Mouse (Mus musculus): ENCODE data around the gene Pacsin1. TPM values are rescaled to one million over a fixed set of nuclear protein-coding genes. Genes with fewer than 3 reads are reported as not detected.

The Pacsin1 gene
- total RNA-seq, 1 experiment from 2014 or later = not detected

DNA sequence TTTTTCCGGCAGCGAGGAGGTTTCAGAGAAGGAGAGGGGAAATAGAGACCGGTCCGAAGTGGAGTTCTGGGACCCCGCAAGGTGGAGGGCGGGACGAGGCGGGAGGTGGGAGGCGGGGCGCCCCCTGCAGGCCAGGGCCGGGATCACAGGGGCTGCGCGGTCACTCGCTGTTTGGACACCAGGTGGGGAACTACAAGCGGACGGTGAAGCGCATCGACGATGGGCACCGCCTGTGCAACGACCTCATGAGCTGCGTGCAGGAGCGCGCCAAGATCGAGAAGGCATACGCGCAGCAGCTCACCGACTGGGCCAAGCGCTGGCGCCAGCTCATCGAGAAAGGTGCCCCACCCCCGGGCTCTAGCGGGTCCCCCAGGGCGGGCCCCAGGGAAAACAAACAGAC, 47.2 kb downstream of the Pacsin1 start:
- peak; percentile 14 to 52; a peak in 2 of 4 replicates for ATAC-seq (replicated peaks in 1 of 2; ENCODE audit: insufficient read depth in 1 of 2, low FRiP score in 2 of 2, low TSS enrichment in 1 of 2, low read depth in 1 of 2, poor library complexity in 2 of 2, severe bottlenecking in 2 of 2)

DNA sequence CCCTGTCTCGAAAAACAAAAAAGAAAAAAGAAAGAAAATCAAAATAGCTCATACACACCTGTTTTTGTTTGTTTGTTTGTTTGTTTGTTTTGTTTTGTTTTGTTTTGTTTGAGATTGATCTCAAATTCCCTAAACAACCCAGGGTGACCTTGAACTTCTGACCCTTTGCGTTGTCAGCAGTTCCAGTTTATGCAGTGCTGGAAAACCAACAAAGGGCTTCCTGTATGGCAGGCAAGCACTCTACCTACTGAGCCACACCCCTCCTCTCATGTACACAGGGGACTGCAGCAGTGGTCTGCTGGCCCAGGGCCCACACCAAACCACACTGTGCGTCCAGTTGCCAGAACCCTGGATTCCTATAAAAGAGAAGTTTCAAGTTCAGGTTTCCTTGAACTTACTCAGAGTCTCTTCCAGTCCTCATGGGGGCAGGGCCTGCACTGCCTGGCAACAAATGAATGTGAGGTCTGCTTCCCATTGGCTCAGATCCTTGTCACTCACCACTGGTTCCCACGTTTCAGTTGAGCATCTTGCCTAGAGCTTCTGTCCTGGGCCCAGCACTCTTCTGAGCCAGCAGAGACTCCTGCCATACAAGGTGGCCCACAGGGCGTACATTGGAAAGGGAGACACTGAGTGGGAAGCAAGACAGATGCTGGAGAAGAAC, 48.8 kb downstream of the Pacsin1 start:
- ATAC-seq (replicated peaks in 1 of 2; ENCODE audit: insufficient read depth in 1 of 2, low FRiP score in 2 of 2, low TSS enrichment in 1 of 2, low read depth in 1 of 2, poor library complexity in 2 of 2, severe bottlenecking in 2 of 2) = no peak

DNA sequence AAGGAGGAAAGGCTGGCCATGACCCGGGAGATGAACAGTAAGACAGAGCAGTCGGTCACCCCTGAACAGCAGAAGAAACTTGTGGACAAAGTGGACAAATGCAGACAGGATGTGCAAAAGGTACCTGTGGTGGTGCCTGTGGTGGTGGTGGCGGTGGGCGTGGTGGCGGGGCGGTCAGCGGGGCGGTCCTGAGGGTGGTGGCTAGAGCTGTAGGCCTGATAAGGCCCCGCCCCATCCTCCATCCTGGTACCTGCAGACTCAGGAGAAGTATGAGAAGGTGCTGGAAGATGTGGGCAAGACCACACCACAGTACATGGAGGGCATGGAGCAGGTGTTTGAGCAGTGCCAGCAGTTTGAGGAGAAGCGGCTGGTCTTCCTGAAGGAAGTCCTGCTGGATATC, 50.4 kb downstream of the Pacsin1 start:
- no peak for ATAC-seq (replicated peaks in 1 of 2; ENCODE audit: insufficient read depth in 1 of 2, low FRiP score in 2 of 2, low TSS enrichment in 1 of 2, low read depth in 1 of 2, poor library complexity in 2 of 2, severe bottlenecking in 2 of 2)

DNA sequence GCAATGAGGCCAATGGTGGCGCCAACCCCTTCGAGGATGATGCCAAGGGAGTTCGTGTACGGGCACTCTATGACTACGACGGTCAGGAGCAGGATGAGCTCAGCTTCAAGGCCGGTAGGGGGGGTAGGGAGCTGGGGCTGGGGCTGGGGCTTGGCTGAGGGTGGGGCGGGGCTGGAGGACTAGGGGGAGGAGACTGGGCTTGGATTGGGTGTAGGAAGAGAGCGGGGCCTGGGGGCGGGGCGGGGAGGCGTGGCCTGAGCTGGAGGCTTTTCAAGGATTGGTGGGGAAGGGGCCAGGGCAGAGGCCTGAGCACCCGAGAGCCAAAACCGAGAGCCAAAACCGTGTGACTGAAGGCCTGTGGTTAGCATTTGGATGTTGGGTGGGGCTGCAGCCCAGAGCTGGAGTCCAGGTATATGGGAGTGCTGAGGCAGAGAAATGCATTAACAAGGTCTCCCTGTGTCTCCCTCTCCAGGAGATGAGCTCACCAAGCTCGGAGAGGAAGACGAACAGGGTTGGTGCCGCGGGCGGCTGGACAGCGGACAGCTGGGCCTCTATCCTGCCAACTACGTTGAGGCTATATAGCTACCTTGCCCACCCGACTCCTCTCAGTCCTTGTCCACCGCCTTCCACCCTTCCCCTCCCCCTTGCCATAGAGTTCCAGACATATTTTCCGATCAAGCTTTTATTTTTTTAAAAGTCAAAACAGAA, 52.8 kb downstream of the Pacsin1 start:
- peak; percentile 25 to 49; a peak in 2 of 4 replicates for ATAC-seq (replicated peaks in 1 of 2; ENCODE audit: insufficient read depth in 1 of 2, low FRiP score in 2 of 2, low TSS enrichment in 1 of 2, low read depth in 1 of 2, poor library complexity in 2 of 2, severe bottlenecking in 2 of 2)

DNA sequence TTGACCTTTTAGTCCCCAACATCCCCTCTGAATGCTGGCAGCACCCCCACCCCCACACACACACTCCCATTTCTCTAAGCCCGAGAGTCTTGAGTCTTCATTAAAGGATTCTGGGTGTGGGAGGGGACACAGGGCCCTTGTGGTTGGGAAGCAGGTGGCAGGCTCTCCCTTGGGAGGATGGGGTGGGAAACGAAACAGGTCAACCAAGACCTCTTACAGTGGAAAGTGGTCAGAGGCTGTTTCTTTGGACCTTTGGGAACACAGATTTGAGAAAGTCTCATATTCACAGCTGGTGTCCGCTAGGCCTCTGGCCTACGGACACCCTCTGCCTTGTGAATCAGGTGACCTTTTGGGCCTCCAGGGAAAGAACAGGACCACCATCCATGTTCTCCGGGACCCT, 54.3 kb downstream of the Pacsin1 start:
- ATAC-seq (replicated peaks in 1 of 2; ENCODE audit: insufficient read depth in 1 of 2, low FRiP score in 2 of 2, low TSS enrichment in 1 of 2, low read depth in 1 of 2, poor library complexity in 2 of 2, severe bottlenecking in 2 of 2) = no peak

DNA sequence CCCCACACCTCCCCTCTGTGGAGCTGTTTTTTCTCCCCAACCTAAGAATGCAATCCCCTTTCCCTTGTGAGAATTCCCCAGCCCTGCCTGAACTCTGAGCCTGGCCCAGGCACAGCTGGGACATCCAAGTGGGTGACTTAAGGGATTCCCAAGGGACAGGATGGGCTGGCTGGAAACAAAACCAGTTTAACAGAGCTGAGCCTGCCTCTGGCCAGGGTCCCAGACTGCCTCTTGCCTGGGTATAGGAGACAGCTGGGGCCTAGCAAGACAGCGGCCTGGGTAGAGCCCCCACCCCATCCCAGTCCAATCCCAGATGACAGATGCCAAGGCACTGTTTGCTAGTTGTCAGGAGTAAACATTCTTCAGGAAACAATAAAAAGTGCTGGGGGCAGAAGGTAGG, 57.5 kb downstream of the Pacsin1 start:
- ATAC-seq (replicated peaks in 1 of 2; ENCODE audit: insufficient read depth in 1 of 2, low FRiP score in 2 of 2, low TSS enrichment in 1 of 2, low read depth in 1 of 2, poor library complexity in 2 of 2, severe bottlenecking in 2 of 2) = no peak

DNA sequence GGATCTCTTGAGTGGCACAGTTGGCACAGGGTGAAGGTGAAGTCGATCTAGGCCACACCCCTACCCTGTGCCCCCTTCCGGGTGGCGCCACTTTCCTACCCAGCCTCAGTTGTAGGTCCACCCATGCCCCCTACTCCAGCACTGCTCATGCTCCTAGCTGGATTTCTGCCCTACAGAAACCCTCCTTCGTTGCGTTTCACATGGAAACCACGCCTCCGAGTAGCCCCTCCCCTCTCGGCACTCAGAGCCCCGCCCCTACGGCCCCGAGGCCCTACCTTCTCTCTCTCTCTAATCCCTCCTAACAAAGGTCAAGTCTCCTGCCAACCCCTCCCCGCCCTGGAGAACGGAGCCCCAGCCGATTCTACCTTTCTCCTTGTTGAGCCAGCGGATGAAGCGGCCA, 61.5 kb downstream of the Pacsin1 start:
- ATAC-seq (replicated peaks in 1 of 2; ENCODE audit: insufficient read depth in 1 of 2, low FRiP score in 2 of 2, low TSS enrichment in 1 of 2, low read depth in 1 of 2, poor library complexity in 2 of 2, severe bottlenecking in 2 of 2) = peak; percentile 42 to 54; a peak in 2 of 4 replicates

DNA sequence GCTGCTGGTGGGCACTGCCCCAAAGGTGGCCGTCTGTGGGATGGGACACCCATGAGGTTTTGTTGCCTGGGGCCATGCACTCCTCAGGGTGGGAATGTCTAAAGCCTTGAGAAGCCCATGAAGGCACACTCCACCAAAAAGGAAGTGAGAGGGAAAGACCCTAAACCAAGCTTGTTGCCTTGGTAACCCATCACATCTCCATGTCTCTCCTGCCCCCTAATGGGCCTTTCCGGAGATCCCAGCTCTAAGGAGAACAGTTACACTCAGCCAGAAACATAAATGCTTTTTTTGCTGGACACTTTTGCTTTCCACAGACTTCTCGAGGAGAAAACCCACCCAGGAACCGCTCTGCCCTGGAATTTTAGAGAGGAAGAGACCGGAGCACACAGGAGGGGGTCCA, 62.9 kb downstream of the Pacsin1 start:
- no peak for ATAC-seq (replicated peaks in 1 of 2; ENCODE audit: insufficient read depth in 1 of 2, low FRiP score in 2 of 2, low TSS enrichment in 1 of 2, low read depth in 1 of 2, poor library complexity in 2 of 2, severe bottlenecking in 2 of 2)

DNA sequence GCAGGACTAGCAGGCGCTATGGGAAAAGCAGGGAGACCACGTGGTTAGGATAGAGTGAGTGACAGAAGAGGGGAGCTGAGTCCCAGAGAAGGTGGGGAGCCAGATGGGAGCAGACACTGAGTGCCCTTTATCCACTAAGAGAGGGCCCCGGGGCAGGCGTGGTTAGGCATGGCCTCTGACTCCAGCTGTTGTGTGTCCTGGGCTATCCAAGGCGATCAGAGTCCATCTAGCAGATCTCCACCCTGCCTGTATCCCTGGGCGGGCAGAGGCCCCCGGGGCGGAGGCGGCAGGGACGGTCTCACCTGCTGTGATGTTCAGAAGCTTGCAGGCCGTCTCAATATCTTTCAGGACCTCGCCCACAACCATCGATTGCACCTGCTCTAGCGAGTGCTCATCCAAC, 64.4 kb downstream of the Pacsin1 start:
- no peak for ATAC-seq (replicated peaks in 1 of 2; ENCODE audit: insufficient read depth in 1 of 2, low FRiP score in 2 of 2, low TSS enrichment in 1 of 2, low read depth in 1 of 2, poor library complexity in 2 of 2, severe bottlenecking in 2 of 2)

DNA sequence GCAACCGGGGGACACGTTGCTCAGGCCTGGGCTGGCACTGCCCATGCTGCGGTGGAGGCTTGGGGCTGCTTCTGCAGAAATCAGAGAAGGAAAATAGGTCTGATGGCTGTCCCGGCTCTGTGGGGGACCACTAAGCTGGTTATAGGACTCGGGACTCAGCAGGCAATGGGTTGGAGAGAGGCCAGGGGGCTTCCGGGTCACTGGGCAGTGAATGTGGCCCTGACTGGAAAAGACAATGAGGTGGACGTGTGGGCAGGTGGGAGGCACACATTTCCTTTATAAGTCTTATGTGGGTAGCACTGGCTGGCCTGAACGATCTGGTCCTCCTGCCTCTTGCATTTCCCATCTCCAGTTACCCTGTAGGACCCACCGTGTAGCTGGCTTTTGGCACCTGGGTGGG, 65.0 kb downstream of the Pacsin1 start:
- ATAC-seq (replicated peaks in 1 of 2; ENCODE audit: insufficient read depth in 1 of 2, low FRiP score in 2 of 2, low TSS enrichment in 1 of 2, low read depth in 1 of 2, poor library complexity in 2 of 2, severe bottlenecking in 2 of 2) = no peak

DNA sequence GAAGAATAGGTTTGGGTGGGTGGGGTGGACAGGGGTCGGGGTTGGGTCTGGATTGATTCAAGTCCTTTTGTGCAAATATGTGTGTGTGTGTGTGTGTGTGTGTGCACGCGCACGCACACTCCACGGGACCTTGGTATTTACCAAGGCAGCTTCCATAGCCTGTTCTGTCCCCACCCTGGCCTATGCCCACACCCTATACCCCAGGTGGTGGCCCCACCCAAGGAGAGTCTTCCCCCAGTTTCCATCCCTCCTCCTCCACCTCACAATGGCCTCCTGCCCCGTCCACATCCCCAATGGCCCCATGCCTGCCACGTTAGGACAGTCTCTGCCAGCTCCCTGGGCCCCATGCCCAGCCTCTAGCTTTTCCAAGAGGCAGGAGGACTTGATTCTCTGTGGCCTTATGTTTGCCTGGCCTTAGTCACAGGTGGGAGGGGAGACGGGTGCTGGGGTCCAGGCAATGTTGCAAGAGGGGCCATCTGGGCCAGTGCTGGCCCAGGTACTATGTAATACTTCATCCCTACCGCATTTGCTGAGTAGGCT, 65.9 kb downstream of the Pacsin1 start:
- ATAC-seq (replicated peaks in 1 of 2; ENCODE audit: insufficient read depth in 1 of 2, low FRiP score in 2 of 2, low TSS enrichment in 1 of 2, low read depth in 1 of 2, poor library complexity in 2 of 2, severe bottlenecking in 2 of 2) = no peak

DNA sequence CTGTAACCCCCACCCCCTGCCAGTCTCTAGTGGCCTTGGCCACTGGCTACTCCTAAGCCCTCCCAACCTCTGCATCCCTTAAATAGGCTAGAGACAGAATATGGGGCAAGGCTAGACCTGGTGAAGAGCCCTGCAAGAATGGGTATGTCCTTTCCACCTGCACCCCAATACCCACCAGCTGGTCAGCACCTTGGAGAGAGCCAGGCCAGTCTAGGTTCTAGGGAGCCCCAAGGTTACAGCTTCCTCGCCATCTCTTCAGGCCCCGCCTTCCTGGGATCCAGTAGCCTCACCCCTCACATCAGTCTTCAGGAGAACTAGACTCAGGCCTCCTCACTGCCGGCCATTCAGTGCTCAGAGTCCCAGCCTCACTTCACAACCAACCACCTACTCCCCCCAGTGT, 69.0 kb downstream of the Pacsin1 start:
- ATAC-seq (replicated peaks in 1 of 2; ENCODE audit: insufficient read depth in 1 of 2, low FRiP score in 2 of 2, low TSS enrichment in 1 of 2, low read depth in 1 of 2, poor library complexity in 2 of 2, severe bottlenecking in 2 of 2) = no peak; a peak in 1 of 4 replicates

DNA sequence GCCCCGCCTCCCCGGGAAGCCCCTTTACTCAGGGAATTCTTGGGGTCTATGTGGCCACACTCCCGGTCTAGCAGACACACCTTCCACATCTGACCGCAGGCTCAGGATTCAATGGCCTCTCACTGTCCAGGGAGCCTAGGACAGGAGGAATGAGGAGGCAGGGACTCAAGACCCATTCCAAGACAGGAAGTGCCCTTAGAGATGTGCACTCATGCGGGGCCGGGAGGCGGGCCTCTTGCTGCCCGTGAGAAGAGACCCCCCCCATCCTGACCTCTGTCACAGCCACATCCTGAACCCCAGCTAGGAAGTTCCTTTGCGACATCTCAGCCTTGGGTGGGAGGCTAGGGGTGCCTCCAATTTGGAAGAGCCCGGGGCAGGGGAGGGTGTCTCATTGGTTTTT, 69.7 kb downstream of the Pacsin1 start:
- ATAC-seq (replicated peaks in 1 of 2; ENCODE audit: insufficient read depth in 1 of 2, low FRiP score in 2 of 2, low TSS enrichment in 1 of 2, low read depth in 1 of 2, poor library complexity in 2 of 2, severe bottlenecking in 2 of 2) = no peak

DNA sequence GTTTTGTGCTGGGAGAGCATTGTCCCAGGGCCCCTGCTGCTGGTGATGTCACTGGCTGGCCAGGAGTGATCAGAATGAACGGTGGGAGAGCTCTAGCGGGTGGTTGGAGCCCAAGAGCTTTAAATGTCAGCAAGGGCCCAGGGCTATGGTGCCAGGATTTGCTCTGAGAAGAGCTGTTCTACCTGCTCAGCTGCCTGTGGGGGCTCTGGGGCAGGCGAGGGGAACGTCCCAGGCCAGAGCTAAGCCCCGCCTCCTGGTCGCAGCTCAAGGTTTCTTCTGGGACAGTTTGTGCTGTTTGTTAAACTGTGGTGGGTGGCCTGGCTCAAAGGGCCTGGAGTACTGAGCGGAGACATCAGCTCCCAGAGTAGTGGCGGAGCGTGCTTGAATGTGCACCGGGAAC, 70.1 kb downstream of the Pacsin1 start:
- no peak for ATAC-seq (replicated peaks in 1 of 2; ENCODE audit: insufficient read depth in 1 of 2, low FRiP score in 2 of 2, low TSS enrichment in 1 of 2, low read depth in 1 of 2, poor library complexity in 2 of 2, severe bottlenecking in 2 of 2)

DNA sequence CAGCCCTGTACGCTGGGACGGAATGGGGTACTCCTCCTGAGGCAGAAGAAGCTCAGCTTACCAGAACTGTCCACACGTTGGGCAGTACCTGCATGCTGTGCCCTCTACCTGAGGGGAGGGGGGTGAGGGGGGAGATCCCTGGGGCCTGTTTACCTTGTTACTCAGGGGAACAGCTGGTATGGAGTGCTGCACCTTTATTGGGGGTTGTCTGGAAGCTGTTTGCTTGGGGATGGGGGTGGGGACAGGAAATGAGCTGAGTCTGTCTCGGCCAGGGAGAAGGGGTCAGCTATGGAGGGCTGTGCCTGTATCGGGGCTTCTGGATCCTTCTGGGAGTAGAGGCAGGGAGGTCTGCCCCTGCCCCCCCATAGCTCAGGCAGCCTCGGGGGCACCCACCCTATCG, 71.2 kb downstream of the Pacsin1 start:
- ATAC-seq (replicated peaks in 1 of 2; ENCODE audit: insufficient read depth in 1 of 2, low FRiP score in 2 of 2, low TSS enrichment in 1 of 2, low read depth in 1 of 2, poor library complexity in 2 of 2, severe bottlenecking in 2 of 2) = no peak

DNA sequence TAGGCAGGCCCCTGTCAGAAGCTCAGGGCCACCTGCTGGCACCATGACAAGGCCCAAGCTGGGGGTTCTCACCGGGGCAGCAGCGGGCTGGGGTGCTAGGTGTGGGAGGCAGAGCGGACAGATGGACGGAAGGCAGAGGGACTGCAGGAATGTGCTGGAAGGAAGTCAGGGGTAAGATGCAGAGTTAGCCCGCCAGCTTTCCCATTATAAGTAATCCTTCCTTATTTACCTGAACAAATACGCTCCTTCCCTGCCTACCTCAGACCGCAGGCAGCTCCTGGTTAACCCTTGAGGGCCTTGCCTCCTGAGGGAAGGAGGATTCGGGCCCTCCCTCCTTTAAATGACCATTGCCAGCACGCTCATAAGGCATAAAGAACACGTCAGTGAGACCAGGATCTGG, 73.5 kb downstream of the Pacsin1 start, which contains the start of gene Spdef:
Gene Spdef, minus strand, starts transcription at position 186 of the 400 bp plus-strand sequence.
- no peak for ATAC-seq (replicated peaks in 1 of 2; ENCODE audit: insufficient read depth in 1 of 2, low FRiP score in 2 of 2, low TSS enrichment in 1 of 2, low read depth in 1 of 2, poor library complexity in 2 of 2, severe bottlenecking in 2 of 2)

DNA sequence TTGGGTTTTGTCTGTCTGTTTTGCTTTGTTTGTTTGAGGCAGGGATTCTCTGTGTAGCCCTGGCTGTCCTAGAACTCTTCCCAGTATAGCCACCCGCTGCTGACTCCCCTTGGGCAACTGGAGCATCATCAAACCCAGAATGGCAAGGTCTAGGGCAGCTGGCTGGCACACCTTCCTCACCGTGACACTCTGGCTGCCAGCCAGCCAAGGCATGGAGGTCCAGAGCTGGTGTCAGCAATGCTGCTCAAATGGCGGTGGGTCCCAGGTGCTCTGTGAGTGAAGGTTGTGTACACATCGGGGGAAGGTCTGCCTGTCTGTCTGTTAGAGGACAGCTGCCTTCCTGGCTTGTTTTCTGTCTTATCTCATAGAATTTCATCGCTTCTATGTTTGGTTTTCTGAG, 76.8 kb downstream of the Pacsin1 start:
- no peak for ATAC-seq (replicated peaks in 1 of 2; ENCODE audit: insufficient read depth in 1 of 2, low FRiP score in 2 of 2, low TSS enrichment in 1 of 2, low read depth in 1 of 2, poor library complexity in 2 of 2, severe bottlenecking in 2 of 2)

DNA sequence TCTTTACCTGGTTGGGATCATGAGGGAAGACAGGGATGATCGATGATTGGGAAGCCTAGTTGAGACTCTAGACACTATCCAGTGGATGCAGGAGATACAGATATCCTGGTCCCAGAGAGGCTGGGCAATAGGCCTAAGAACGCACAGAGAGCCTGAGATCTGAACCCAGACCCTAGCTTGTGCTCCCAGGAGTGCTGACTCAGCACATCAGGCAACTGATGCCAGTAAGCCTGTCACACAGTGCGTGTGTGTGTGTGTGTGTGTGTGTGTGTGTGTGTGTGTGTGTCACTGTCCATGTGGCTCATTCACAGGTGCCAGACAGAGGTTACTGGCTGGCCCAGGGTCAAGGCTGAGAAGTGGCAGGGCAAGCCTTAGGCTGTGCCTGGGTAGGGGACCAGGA, 77.4 kb downstream of the Pacsin1 start:
- ATAC-seq (replicated peaks in 1 of 2; ENCODE audit: insufficient read depth in 1 of 2, low FRiP score in 2 of 2, low TSS enrichment in 1 of 2, low read depth in 1 of 2, poor library complexity in 2 of 2, severe bottlenecking in 2 of 2) = no peak
